Mouse (Mus musculus): ENCODE results near the gene Tbp. TPM values are rescaled to one million over a fixed set of nuclear protein-coding genes. Genes with fewer than 3 reads are reported as not detected.

Gene Tbp
- polyA plus RNA-seq, 1 experiment from 2014 or later, result 70.9 TPM

Other genes with a start within 250 kb of the Tbp start
- gene Dll1, start 123.0 kb upstream of the Tbp start, polyA plus RNA-seq (2014; fragmentation: Nextera tagmentation; extraction: Ambion mirVana), result 23.5 and 24.4 TPM in 2 replicates
- gene Fam120b, start 103.7 kb upstream of the Tbp start, polyA plus RNA-seq (2014; fragmentation: Nextera tagmentation; extraction: Ambion mirVana), result 36.9 and 49.1 TPM in 2 replicates
- gene Psmb1, start 137 bp upstream of the Tbp start, polyA plus RNA-seq (2014; fragmentation: Nextera tagmentation; extraction: Ambion mirVana), result 255 and 268 TPM in 2 replicates
- gene Pdcd2, start 27.4 kb downstream of the Tbp start, polyA plus RNA-seq (2014; fragmentation: Nextera tagmentation; extraction: Ambion mirVana), result 66.4 and 70.8 TPM in 2 replicates
- gene Prdm9, start 64.5 kb downstream of the Tbp start, polyA plus RNA-seq (2014; fragmentation: Nextera tagmentation; extraction: Ambion mirVana), result 0.93 and 0.96 TPM in 2 replicates
- 24.8 and 25.1 TPM in 2 replicates for gene Chd1, start 205.1 kb downstream of the Tbp start, polyA plus RNA-seq (2014; fragmentation: Nextera tagmentation; extraction: Ambion mirVana)